Mouse (Mus musculus) myocyte (in vitro differentiated cells): ENCODE measurements around the gene Angptl2.

Experiments used
- CEBPB ChIP-seq: IDR thresholded peaks from 2 replicates; pipeline ENCODE4 v1.6.1; 2011; ENCODE audit warnings: mild to moderate bottlenecking, moderate library complexity; ENCODE audit not compliant: poor library complexity, insufficient read depth, severe bottlenecking
- MAX ChIP-seq: IDR thresholded peaks from one replicate; pipeline ENCODE4 v1.6.1; 2011; ENCODE audit warnings: low read depth, mild to moderate bottlenecking, control low read depth
- MYOG ChIP-seq, 3 experiments: IDR thresholded peaks; one replicate each; pipeline ENCODE4 v1.6.1; 2011; ENCODE audit warnings: control low read depth in 2 of 3, low read depth in 2 of 3, mild to moderate bottlenecking in 2 of 3; ENCODE audit not compliant: insufficient read length in 2 of 3, control insufficient read depth in 1 of 3, insufficient read depth in 1 of 3
- POLR2A ChIP-seq: IDR thresholded peaks from one replicate; pipeline ENCODE4 v1.6.1; 2011; ENCODE audit warnings: low read depth, mild to moderate bottlenecking, control low read depth, moderate library complexity; ENCODE audit not compliant: insufficient read length
- SRF ChIP-seq: IDR thresholded peaks from one replicate; pipeline ENCODE4 v1.6.1; 2011; ENCODE audit warnings: low read depth; ENCODE audit not compliant: control insufficient read depth, insufficient read length
- TCF12 ChIP-seq: IDR thresholded peaks from one replicate; pipeline ENCODE4 v1.6.1; 2011; ENCODE audit warnings: mild to moderate bottlenecking, control low read depth; ENCODE audit not compliant: poor library complexity, insufficient read depth, severe bottlenecking

DNA sequence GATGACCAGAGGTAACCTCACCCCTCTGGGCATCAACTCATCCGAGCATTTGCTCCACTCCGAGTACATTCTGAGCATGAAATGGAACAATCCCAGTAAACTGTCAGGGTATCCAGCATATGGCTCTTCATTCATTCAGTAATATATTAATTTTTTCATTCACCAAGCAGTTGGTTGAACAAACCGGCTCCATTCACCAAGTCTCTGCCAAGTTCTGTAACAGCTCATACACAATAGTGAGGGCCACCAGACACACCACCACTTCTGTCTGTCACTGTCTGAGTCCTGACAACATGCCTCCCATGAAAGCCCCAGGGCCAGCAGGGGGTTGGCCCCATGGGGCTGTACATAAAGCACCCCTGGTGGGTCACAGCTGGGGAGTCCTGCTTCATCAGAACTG, 25.9 kb upstream of the Angptl2 start:
- TF ChIP-seq SRF (no peak), TCF12 (no peak), MYOG (IDR thresholded peaks at IDR 0.05; ENCODE audit: control insufficient read depth in 1 of 3, insufficient read depth in 1 of 3, insufficient read length in 2 of 3, low read depth in 2 of 3) (no peak), MAX (no peak), CEBPB (no peak), POLR2A (no peak)
